Mouse (Mus musculus) spleen, embryonic (tissue): ENCODE data around the gene Rad51b.

ENCODE experiments used
- CTCF ChIA-PET: fragments of 350-600 bp; sonication (Branson Sonifier 250); formaldehyde crosslinking; loops from one replicate; lab custom pipeline; 2022; lab: Charles Lee

The Rad51b gene

GRCm38 (mm10) chr12:79781788-79782187, 484.7 kb downstream of the Rad51b start:
- CTCF ChIA-PET, result no interaction called here

GRCm38 (mm10) chr12:79782444-79783117, 485.5 kb downstream of the Rad51b start:
- CTCF ChIA-PET, result no interaction called here

GRCm38 (mm10) chr12:79784159-79784558, 487.1 kb downstream of the Rad51b start:
- CTCF ChIA-PET, result interaction anchor here (1.0 kb wide), 1 partner anchor 21 kb away, joined by 6 read pairs; no protein-coding TSS in a partner anchor

DNA sequence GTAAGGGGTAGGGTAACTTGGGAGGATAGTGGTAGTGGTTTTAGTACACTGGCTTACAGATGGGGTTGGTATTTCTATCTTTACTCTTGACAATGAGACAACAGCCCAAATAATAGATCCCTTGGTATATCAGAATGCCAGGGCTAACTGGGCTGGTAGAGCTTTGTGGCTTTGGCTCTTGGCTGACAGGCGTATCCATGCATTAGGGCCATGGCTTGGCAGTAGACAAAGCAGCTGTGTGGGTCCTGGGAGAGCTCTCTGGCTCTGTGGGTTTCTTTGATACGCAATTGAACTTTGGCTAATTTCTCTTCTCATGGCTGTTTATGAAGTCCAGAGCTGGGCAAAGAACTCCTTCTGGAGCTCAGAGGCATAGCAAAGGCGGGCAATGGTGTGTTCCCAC, 488.6 kb downstream of the Rad51b start:
- CTCF ChIA-PET, result no interaction called here

GRCm38 (mm10) chr12:79787538-79787937, 490.5 kb downstream of the Rad51b start:
- CTCF ChIA-PET, result no interaction called here

DNA sequence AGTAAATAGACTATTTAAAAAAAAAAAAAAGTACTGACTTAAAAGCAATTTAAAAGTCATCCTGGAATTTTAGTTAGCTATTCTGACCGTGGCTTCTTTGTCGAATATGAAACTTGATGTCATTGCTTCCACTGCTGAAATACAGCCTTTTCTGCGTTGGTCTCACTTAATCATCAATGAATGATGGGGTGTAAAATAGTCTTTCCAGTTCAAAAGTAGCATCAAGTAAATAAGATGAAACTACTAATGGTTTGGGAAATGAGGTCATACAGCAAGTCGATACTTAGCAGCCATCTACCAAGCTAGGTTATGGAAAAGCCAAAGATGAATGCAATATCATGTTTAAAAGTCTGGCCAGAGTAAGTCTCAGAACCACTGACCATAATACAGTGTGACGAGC, 491.3 kb downstream of the Rad51b start:
- CTCF ChIA-PET, result interaction anchor here (0.5 kb wide), 1 partner anchor 570 kb away, joined by 6 read pairs; no protein-coding TSS in a partner anchor

DNA sequence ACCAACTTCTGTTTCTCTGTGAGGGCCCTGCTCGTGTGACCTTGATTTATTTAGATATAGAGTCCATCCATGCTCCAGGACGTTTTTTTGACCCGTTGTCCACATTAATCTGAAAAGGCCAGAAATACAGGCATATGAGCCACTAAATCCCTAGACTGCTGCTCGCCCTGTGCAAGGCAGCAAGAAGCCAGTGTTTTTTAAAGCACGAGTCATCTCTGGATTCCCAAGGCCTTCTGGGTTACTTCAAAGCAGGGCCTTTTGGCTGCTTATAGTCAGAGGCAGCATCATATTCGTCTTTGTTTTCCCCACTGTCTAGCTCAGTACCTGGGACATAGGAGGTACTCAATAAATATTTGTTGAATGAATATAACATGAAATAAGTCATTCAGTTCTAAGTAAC, 492.4 kb downstream of the Rad51b start:
- CTCF ChIA-PET, result no interaction called here

- CTCF ChIA-PET, result no interaction called here
These were observed 496.3 kb downstream of the Rad51b start for GRCm38 (mm10) chr12:79793382-79793781.

GRCm38 (mm10) chr12:79794802-79795201, 497.7 kb downstream of the Rad51b start:
- CTCF ChIA-PET, result no interaction called here

DNA sequence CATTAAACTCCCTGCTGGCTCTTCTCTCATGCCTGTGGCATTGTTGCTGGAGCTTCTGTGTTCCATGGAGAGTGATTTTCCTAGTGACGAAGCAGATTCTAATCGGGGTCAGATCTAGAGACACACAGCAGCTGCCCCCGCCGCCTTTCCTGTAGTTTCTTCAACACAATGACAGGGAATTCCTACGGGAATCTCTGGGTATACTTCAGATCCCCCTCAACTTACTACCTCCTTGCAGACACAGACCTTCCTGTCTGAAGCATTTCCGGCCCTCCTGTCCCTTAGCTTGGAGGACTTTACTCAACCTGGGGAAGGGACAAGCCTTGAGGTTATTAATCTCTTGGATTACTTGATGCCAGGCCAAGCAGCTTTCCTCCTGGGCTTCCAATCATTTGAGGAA, 499.2 kb downstream of the Rad51b start:
- CTCF ChIA-PET, result no interaction called here

DNA sequence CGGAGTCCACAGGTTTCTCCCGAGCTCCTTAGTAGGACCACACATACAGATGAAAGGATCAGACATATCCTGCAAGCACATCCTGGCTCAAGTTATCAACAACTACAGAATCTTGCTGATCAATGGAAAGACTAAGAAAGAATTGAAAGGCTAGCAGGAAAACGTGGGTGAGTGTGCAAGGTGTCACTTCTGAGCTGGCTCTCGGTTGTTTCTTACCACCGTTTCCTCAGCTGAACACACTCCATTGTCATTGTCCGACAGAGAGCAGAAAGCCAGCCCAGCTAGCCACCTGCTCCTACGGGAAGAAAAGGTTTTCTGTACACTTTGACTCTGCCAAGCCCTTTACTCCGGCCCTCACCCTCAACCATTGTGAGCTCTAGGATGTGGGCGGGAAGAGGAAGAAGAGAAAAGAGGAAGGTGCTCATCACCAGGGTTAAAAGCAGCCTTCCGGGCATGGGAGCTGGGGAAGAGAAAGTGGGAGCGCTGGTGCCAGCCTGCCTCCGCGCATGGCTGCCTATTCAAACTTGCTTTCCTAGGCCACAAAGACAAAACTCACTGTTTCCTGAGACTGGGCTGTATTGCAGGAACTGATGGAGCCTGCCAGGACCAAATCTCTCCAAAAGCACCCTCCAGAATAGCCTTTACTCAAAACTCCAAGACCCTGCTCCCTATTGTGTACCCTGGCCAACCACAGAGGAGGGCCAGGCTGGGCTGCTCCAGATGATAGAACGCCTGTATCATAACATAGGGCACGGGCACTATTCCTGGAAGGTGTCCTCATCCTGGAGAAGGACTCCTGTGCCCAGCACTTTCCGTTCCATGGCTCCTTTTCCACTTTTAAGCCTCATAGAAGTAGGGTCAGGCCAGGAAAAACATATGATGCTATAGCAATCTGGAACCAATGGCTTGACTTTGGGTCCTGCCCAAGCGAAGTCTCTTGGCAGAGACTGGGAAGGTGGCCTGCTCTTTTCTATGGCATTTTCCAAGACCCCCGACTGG, 500.0 kb downstream of the Rad51b start:
- CTCF ChIA-PET, result no interaction called here

GRCm38 (mm10) chr12:79798488-79798887, 501.4 kb downstream of the Rad51b start:
- CTCF ChIA-PET, result interaction anchor here (0.7 kb wide), 1 partner anchor 23 kb away, joined by 9 read pairs; no protein-coding TSS in a partner anchor

- CTCF ChIA-PET, result interaction anchor here (0.6 to 0.7 kb wide), 2 partner anchors 23 to 221 kb away, joined by 7 to 9 read pairs; no protein-coding TSS in a partner anchor
These were observed 502.3 kb downstream of the Rad51b start for GRCm38 (mm10) chr12:79799370-79799769.

GRCm38 (mm10) chr12:79803670-79804069, 506.6 kb downstream of the Rad51b start:
- CTCF ChIA-PET, result interaction anchor here (0.7 kb wide), 2 partner anchors 34 to 153 kb away, joined by 3 to 5 read pairs; no protein-coding TSS in a partner anchor

DNA sequence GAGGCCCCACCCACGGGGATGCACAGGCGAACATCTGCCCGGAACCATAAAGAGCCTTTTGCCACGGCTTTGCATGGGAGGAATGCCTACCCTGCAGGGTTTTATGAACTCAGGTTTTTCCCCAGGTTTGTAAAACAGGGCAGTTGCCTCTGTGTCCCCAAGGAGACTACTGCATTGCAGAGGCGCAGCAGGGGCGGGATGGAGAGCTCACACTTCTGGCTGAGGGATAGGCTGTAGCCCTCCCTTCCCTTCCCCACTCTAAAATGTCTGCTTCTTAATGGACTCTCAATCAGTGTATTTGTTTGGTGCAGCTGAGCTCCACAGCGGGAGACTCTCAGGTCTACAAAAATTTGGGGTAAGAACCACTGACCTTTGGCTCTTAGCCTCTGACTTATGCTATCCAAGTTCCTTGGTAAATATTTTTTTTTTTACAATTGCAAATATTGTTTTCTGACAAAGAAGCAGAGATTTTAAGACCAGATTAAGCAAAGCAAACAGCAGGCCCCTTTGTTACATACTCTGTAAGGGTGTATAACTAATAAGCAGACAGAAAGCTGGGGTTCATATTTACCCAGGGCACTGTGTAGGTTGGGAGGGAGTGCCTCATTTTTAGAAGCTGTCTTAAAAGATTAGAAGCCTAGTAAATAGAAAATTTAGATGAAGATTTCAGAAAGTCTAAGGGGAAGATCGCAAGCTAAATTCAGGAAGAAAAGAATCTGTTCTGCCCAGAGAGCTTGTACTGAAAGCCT, 507.9 kb downstream of the Rad51b start:
- CTCF ChIA-PET, result no interaction called here

DNA sequence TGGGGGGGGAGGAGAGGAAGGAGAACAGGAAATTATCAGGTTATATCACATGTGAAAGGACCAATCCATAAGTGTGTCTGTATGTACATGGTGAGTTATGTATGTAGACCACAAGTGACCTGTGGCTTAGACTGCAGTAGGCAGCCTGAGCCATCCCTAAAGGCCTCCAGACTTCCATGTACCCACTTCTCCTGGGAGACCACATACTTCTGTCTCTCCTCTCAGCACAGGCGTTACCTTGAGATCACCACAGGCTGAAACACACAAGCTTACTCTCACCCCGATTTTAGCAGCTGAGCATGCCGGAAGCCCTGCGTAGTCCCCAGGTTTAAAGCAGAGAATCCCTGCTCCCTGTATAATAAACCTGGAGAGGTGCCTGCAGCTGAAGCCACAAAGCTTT, 509.9 kb downstream of the Rad51b start:
- CTCF ChIA-PET, result no interaction called here

GRCm38 (mm10) chr12:79807410-79807847, 510.3 kb downstream of the Rad51b start:
- CTCF ChIA-PET, result no interaction called here

- CTCF ChIA-PET, result no interaction called here
These were observed 510.9 kb downstream of the Rad51b start for GRCm38 (mm10) chr12:79807938-79808401.

- CTCF ChIA-PET, result interaction anchor here (0.7 kb wide), 1 partner anchor 9 kb away, joined by 9 read pairs; no protein-coding TSS in a partner anchor
These were observed 511.6 kb downstream of the Rad51b start for GRCm38 (mm10) chr12:79808426-79809398.

GRCm38 (mm10) chr12:79809518-79809917, 512.4 kb downstream of the Rad51b start:
- CTCF ChIA-PET, result interaction anchor here (0.7 kb wide), 1 partner anchor 8 kb away, joined by 9 read pairs; no protein-coding TSS in a partner anchor
